Mouse (Mus musculus) megakaryocyte, embryonic 14.5 days (primary cell): ENCODE measurements around the gene Ginm1. TPM values are rescaled to one million over a fixed set of nuclear protein-coding genes. Genes with fewer than 3 reads are reported as not detected.
A peak's percentile ranks its signal among the peaks of the same experiment; 100 is the strongest.

ENCODE experiments used
- H3K27me3 ChIP-seq: replicated peaks from 2 replicates; pipeline ENCODE3; 2012; ENCODE audit warnings: inconsistent platforms
- H3K36me3 ChIP-seq: replicated peaks from 2 replicates; pipeline ENCODE3; 2012; ENCODE audit warnings: low read length, inconsistent platforms, mixed read lengths
- H3K4me1 ChIP-seq: 2 replicates; pipeline ENCODE4 v1.6.1; 2012; ENCODE audit warnings: inconsistent platforms
- H3K4me3 ChIP-seq: replicated peaks from 2 replicates; pipeline ENCODE3; 2012; ENCODE audit warnings: moderate library complexity, mild to moderate bottlenecking, inconsistent platforms
- H3K9me3 ChIP-seq: 2 replicates; pipeline ENCODE4 v1.6.1; 2012; ENCODE audit warnings: inconsistent platforms
- FLI1 ChIP-seq: IDR thresholded peaks from 2 replicates; pipeline ENCODE4 v1.6.1; 2012; ENCODE audit warnings: low read length, inconsistent platforms, mixed read lengths
- GATA1 ChIP-seq: IDR thresholded peaks from 3 replicates; pipeline ENCODE4 v1.6.1; 2012; ENCODE audit warnings: mixed read lengths, low read length, inconsistent platforms, borderline replicate concordance
- polyA plus RNA-seq: library from polyadenylated mRNA; stranded (reverse); fragments of >175 nt; gene quantifications from 2 replicates; pipeline ENCODE4 v1.2.3, GENCODE M21; 2012; ENCODE audit warnings: low replicate concordance; ENCODE audit not compliant: insufficient read depth

The Ginm1 gene
- 26.3 and 36.1 TPM in 2 replicates for polyA plus RNA-seq

DNA sequence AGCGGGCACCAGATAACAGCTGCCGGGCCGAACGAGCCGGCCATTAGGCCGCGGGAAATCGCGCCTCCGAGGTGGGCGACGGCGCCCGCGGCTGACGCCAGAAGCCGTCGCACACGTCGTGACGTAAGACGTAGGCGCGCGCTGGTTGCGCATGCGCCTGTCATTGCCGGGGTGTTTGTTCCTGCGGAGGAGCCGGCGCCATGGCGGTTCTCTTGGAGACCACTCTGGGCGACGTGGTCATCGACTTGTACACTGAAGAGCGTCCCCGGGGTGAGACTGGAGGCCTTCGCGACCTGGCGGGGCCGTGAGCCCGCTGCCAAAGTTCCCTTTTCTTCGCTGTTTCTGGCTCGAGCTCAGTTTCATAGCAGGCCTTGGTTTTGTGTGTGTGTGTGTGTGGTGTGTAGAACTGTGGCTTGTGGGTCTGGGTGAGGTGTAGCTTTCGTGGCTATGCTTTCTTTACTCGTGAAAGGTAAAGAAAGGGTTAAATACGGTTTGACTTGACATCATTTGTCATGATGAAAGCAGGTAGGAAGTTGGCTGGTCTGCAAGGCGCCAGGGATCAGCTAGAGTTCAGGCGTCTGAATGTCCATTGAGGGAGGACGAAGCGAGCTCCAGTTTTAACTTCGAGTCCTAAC is at the start of gene Ginm1, which contains the start of gene Ppil4:
Gene Ginm1, minus strand, starts transcription at position 74 of the 635 bp plus-strand sequence.
Gene Ppil4, plus strand, starts transcription at position 141 of the 635 bp plus-strand sequence.
- Histone ChIP-seq H3K27me3 (no peaks in the 10 kb centered on the region), H3K9me3 (no peaks in the 10 kb centered on the region), H3K36me3 (peaks cover 45% of the 10 kb centered on the region), H3K4me3 (peak within 1 kb of the TSS; percentile 95), H3K4me1 (peaks cover 22% of the 10 kb centered on the region)
- TF ChIP-seq FLI1 (no peak), GATA1 (no peak)

DNA sequence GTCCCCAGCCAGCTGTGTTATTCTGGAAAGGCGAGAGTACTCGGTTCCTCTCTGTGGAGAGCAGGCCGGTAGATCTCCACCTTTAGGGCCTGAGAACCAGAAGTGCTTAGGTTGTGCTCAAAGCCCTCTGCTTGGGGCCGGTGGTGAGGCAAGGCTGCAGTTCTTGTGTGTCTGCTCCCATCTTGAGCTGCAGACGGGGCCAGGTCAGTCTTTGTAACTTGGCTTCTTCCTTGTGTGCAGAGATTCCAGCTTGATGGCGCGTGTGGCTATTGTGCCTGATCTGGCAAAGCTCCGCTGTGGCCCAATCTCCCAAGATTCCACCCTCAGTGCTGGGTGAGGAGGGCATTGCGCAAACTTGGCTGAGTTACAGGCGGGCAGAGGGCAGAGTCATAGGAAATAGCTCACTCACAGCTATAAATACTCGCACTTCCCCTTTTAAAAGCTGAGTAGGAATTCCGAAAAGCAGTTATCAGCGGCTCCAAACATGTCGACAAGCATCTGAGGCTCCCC is 49.0 kb upstream of the Ginm1 start:
- Histone ChIP-seq H3K4me1 (peaks cover 76% of the 10 kb centered on the region), H3K27me3 (peaks cover 9% of the 10 kb centered on the region), H3K4me3 (peak overlapping the region; percentile 88), H3K9me3 (no peaks in the 10 kb centered on the region), H3K36me3 (no peaks in the 10 kb centered on the region)
- TF ChIP-seq GATA1 (no peak), FLI1 (no peak)

- peak overlapping the region; percentile 11 for H3K4me3 ChIP-seq
- H3K36me3 ChIP-seq: no peaks in the 10 kb centered on the region
- peaks cover 16% of the 10 kb centered on the region for H3K27me3 ChIP-seq
- H3K9me3 ChIP-seq: no peaks in the 10 kb centered on the region
- TF ChIP-seq FLI1 (no peak), GATA1 (no peak)
- peaks cover 67% of the 10 kb centered on the region for H3K4me1 ChIP-seq
Observed at GRCm38 (mm10) chr10:7840785-7841184, 48.2 kb upstream of the Ginm1 start.

DNA sequence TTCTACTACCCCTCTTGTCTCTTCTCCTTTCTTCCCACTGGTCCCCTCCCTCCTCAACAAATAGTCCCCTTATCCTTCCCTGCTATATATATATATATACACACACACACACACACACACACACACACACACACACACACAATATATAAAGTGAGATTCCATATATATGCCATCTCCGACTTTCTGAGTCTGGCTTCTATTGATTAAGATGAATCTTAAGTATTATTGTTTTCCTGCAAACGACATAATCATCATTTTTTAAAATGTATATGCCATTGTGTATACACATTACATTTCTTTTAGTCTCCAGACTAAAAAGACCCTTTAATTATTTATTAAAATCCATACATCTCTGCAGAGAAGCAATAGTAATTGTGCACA is 47.7 kb upstream of the Ginm1 start:
- H3K9me3 ChIP-seq: no peaks in the 10 kb centered on the region
- peaks cover 64% of the 10 kb centered on the region for H3K4me1 ChIP-seq
- peaks cover 20% of the 10 kb centered on the region for H3K27me3 ChIP-seq
- no peaks in the 10 kb centered on the region for H3K36me3 ChIP-seq
- H3K4me3 ChIP-seq: no peak overlapping the region
- no peak for TF ChIP-seq GATA1
- no peak for TF ChIP-seq FLI1

GRCm38 (mm10) chr10:7839551-7840352 is 47.1 kb upstream of the Ginm1 start:
- no peak for TF ChIP-seq FLI1
- TF ChIP-seq GATA1: no peak
- Histone ChIP-seq H3K4me1 (peaks cover 60% of the 10 kb centered on the region), H3K4me3 (no peak overlapping the region), H3K27me3 (peaks cover 23% of the 10 kb centered on the region), H3K9me3 (no peaks in the 10 kb centered on the region), H3K36me3 (no peaks in the 10 kb centered on the region)

- TF ChIP-seq FLI1 (no peak), GATA1 (no peak)
- Histone ChIP-seq H3K9me3 (no peaks in the 10 kb centered on the region), H3K27me3 (peaks cover 28% of the 10 kb centered on the region), H3K4me1 (peaks cover 52% of the 10 kb centered on the region), H3K36me3 (no peaks in the 10 kb centered on the region), H3K4me3 (no peak overlapping the region)
Observed at GRCm38 (mm10) chr10:7838874-7839421, 46.3 kb upstream of the Ginm1 start.

GRCm38 (mm10) chr10:7838036-7838435 is 45.4 kb upstream of the Ginm1 start:
- Histone ChIP-seq H3K27me3 (peaks cover 35% of the 10 kb centered on the region), H3K9me3 (no peaks in the 10 kb centered on the region), H3K4me1 (peaks cover 43% of the 10 kb centered on the region), H3K36me3 (no peaks in the 10 kb centered on the region), H3K4me3 (no peak overlapping the region)
- TF ChIP-seq GATA1: no peak
- no peak for TF ChIP-seq FLI1

GRCm38 (mm10) chr10:7837446-7837845 is 44.8 kb upstream of the Ginm1 start:
- Histone ChIP-seq H3K4me1 (peaks cover 39% of the 10 kb centered on the region), H3K9me3 (no peaks in the 10 kb centered on the region), H3K27me3 (peaks cover 41% of the 10 kb centered on the region), H3K4me3 (no peak overlapping the region), H3K36me3 (no peaks in the 10 kb centered on the region)
- TF ChIP-seq FLI1: no peak
- TF ChIP-seq GATA1: no peak

DNA sequence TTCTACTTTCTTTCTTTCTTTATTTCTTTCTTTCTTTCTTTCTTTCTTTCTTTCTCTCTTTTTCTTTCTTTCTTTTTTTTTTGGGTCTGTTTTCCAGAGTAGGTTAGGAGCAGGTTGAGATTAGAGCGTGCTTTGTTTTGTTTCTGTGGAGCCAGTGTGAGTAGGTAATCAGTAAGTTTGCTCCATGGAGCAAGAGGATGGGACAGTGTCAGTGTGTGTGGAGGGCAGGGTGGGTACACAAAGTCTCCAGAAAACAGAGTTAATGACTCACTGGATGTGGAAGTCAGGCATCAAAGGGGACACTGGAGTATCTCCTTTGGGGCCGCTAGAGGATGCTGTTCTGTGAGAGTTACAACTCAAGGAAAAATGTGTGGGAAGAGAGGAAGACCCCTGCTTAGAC is 44.3 kb upstream of the Ginm1 start:
- Histone ChIP-seq H3K9me3 (no peaks in the 10 kb centered on the region), H3K4me3 (no peak overlapping the region), H3K27me3 (peaks cover 45% of the 10 kb centered on the region), H3K4me1 (peaks cover 39% of the 10 kb centered on the region), H3K36me3 (no peaks in the 10 kb centered on the region)
- TF ChIP-seq GATA1 (no peak), FLI1 (no peak)
